Mouse (Mus musculus): ENCODE measurements around the gene Kiz. TPM values are rescaled to one million over a fixed set of nuclear protein-coding genes. Genes with fewer than 3 reads are reported as not detected.

The Kiz gene
- polyA plus RNA-seq, 1 experiment from 2014 or later: 22.3 TPM

DNA sequence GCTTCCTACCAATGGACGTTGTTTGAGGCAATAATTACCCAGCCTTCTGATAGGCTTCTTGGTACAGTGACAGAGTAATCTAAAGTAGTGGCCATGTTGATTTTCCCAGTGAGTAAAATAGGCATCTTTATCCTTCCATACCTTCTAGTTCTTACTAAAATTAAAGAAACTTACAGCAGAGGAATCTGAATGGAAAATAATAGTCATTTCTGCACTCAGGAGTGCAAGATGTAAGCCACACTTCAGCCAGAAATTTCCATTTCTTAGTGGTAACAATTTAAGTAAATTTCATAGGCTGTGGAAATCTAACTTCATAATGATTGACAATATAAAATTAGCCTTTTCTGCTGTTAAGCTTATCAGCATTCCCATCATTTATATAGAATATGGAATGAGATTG, 69.6 kb downstream of the Kiz start:
- Histone ChIP-seq H3K27ac (ENCODE audit: low read depth, low read length) (no peak overlapping the region), H3K27me3 (replicated peaks; ENCODE audit: control insufficient read depth, insufficient read depth, low read length) (no peaks in the 10 kb centered on the region), H3K4me2 (no peak overlapping the region), H3K4me3 (ENCODE audit: low read depth, low read length) (no peak overlapping the region), H3K4me1 (replicated peaks; ENCODE audit: control insufficient read depth, insufficient read depth, low read length) (0 out of 2 replicates have a peak, but pooled peaks cover 3% of the 10 kb centered on the region), H3K36me3 (ENCODE audit: control insufficient read depth, insufficient read depth, low read length) (no peaks in the 10 kb centered on the region), H3K9me3 (ENCODE audit: control insufficient read depth, low read length) (no peaks in the 10 kb centered on the region), H3K9ac (ENCODE audit: low read depth, low read length) (no peak overlapping the region)
- 90% methylated on average over 1 of the region's 1 CpGs for WGBS
- ATAC-seq (replicated peaks; ENCODE audit: low FRiP score): no peak
- no peak for DNase-seq (ENCODE audit: low spot score)

DNA sequence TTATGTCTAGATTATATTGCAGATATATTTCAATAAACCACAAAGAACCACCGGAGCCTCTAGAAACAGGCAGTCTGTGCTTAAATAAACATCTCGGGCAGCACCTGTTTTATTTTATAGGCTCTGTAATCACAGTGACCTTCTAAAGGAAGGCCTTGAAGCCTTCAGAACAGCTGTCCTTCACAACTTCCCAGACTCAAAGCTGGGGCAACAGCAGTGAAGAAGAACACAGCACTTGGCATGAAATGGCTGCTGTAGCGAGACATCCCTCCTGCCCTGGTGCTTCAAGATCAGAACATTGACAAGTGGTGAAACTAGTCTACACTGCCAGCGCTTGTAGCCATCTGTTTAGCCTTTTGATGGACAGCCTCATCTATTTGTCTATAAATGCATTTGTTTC, 70.2 kb downstream of the Kiz start:
- Histone ChIP-seq H3K4me1 (replicated peaks; ENCODE audit: control insufficient read depth, insufficient read depth, low read length) (no peaks in the 10 kb centered on the region), H3K27ac (ENCODE audit: low read depth, low read length) (no peak overlapping the region), H3K4me3 (ENCODE audit: low read depth, low read length) (no peak overlapping the region), H3K36me3 (ENCODE audit: control insufficient read depth, insufficient read depth, low read length) (no peaks in the 10 kb centered on the region), H3K4me2 (no peak overlapping the region), H3K9ac (ENCODE audit: low read depth, low read length) (no peak overlapping the region), H3K9me3 (ENCODE audit: control insufficient read depth, low read length) (no peaks in the 10 kb centered on the region), H3K27me3 (replicated peaks; ENCODE audit: control insufficient read depth, insufficient read depth, low read length) (no peaks in the 10 kb centered on the region)
- 88% methylated on average over 4 of the region's 4 CpGs for WGBS
- ATAC-seq (replicated peaks; ENCODE audit: low FRiP score): no peak
- no peak for DNase-seq (ENCODE audit: low spot score)

DNA sequence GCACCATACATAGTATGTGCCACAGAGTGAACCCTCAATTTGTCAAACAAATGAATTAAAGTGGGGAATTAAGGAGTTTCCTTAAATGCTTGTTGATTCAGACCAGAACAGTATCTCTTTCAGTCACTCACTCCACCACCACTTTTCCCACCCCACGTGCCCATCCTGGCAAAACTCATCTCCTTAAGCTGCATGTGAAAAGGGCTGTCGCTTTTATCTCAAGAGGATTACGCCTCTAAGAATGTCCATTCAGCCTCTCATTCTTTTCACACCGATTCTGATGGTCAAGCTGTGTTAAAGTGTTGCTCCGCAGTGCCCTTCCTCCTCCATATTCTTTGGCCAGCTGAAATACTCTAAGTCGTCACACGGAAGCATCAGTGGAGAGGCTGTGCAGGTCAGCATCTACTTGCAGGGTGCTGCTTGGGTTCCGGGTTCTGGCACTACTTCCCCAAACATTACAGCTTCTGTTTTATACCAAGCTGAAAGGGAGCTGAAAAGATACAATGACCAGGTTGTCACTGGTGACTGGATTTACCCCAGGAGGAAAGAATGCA, 92.6 kb downstream of the Kiz start:
- Histone ChIP-seq H3K4me1 (replicated peaks; ENCODE audit: control insufficient read depth, insufficient read depth, low read length) (no peaks in the 10 kb centered on the region), H3K9me3 (ENCODE audit: control insufficient read depth, low read length) (no peaks in the 10 kb centered on the region), H3K4me2 (no peak overlapping the region), H3K27ac (ENCODE audit: low read depth, low read length) (no peak overlapping the region), H3K4me3 (ENCODE audit: low read depth, low read length) (no peak overlapping the region), H3K9ac (ENCODE audit: low read depth, low read length) (no peak overlapping the region), H3K27me3 (replicated peaks; ENCODE audit: control insufficient read depth, insufficient read depth, low read length) (no peaks in the 10 kb centered on the region), H3K36me3 (ENCODE audit: control insufficient read depth, insufficient read depth, low read length) (no peaks in the 10 kb centered on the region)
- ATAC-seq (replicated peaks; ENCODE audit: low FRiP score) (no peak), DNase-seq (ENCODE audit: low spot score) (no peak)
- WGBS: 50% methylated on average over 8 of the region's 8 CpGs

DNA sequence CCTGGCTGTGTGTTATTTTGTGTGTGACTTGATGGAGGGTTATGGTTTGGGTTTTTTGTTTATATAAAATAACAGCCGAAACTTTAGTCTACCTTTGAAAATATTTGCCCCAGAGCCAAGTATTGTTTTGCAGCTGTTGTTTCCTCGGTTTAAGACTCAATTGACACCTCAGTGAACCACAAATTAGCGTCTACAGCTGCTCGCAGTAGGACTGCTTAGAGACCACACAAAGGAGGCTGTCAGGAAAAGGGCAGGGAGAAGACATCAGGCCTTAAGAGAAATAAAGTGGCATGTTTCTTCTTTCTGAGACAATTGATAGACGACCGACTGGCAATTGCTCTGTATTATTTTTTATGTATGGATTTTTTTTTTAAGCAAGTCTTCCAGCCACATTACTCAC, 100.7 kb downstream of the Kiz start:
- ATAC-seq (replicated peaks; ENCODE audit: low FRiP score) (no peak), DNase-seq (ENCODE audit: low spot score) (no peak)
- Histone ChIP-seq H3K9ac (ENCODE audit: low read depth, low read length) (no peak overlapping the region), H3K36me3 (ENCODE audit: control insufficient read depth, insufficient read depth, low read length) (no peaks in the 10 kb centered on the region), H3K4me3 (ENCODE audit: low read depth, low read length) (no peak overlapping the region), H3K4me1 (replicated peaks; ENCODE audit: control insufficient read depth, insufficient read depth, low read length) (no peaks in the 10 kb centered on the region), H3K27me3 (replicated peaks; ENCODE audit: control insufficient read depth, insufficient read depth, low read length) (no peaks in the 10 kb centered on the region), H3K27ac (ENCODE audit: low read depth, low read length) (no peak overlapping the region), H3K4me2 (no peak overlapping the region), H3K9me3 (ENCODE audit: control insufficient read depth, low read length) (no peaks in the 10 kb centered on the region)
- 66% methylated on average over 6 of the region's 6 CpGs for WGBS

DNA sequence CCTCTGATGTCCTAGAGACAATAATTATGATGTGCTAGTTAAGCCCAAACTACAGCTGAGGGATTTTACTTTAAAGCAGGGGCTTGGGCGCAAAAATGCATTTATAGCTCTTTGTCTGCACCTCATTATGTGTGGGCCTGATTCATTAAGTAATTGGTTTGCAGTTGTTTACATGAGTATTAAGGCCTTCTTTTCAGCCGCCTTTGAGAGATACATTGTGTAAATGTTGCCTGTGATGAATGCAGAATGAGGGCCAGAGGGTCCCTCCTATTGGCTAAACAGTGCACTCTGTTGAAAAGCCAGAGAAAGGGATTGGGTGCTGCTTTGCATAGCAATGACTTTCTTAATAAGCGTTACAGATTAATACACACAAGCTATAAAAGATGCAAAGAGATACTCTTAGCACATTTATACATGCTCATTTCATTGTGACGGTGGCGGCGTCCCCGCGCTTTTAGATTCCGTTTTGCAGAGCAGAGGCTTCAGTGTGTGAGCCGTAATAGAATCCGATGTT, 102.8 kb downstream of the Kiz start:
- H3K4me2 ChIP-seq: peak overlapping the region; percentile 54
- no peaks in the 10 kb centered on the region for H3K9me3 ChIP-seq (ENCODE audit: control insufficient read depth, low read length)
- no peak overlapping the region for H3K9ac ChIP-seq (ENCODE audit: low read depth, low read length)
- no peak for DNase-seq (ENCODE audit: low spot score)
- H3K27me3 ChIP-seq (replicated peaks; ENCODE audit: control insufficient read depth, insufficient read depth, low read length): no peaks in the 10 kb centered on the region
- H3K4me3 ChIP-seq (ENCODE audit: low read depth, low read length): no peak overlapping the region
- H3K27ac ChIP-seq (ENCODE audit: low read depth, low read length): no peak overlapping the region
- no peaks in the 10 kb centered on the region for H3K4me1 ChIP-seq (replicated peaks; ENCODE audit: control insufficient read depth, insufficient read depth, low read length)
- 53% methylated on average over 11 of the region's 11 CpGs for WGBS
- no peak for ATAC-seq (replicated peaks; ENCODE audit: low FRiP score)
- no peaks in the 10 kb centered on the region for H3K36me3 ChIP-seq (ENCODE audit: control insufficient read depth, insufficient read depth, low read length)

DNA sequence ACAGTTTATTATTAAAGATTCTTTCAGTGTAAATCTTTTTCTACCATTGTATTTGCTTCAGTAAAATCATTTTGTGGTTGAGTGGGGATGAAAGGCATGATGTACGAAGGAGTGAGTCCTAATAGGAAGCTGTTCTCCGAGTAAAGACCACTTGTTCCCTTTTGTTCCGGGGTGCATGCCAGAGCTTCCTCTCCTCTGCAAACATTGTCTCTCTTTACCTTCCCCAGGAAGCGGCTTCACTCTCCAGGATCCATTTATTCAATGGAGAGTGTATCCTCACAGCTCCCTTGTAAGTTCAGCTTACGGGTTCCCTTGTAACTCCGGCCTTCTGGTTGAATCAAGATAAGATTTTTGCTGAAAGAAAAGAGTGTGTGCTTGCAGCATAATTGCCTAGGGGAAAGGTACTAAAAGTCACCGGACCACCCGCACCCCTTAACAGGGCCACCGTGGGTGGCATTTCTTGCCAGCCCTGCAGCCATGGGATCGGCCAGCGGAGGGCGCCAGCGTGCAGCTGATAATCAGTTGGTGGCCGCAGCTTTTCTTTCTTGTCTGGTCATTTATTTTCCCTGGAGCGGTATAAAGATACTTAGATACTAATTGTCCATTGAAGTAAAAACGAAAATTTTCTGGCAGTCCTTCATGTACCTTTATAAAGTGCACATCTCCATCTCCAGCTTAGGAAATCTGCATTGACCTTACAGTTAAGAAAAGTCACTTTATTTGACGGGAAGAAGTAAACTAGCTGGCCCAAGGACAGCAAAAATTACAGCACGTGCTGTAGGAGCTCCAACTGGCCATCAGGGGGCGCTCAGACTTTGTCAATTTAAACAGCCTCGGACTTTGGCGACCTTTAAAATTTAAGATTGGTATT, 103.5 kb downstream of the Kiz start:
- peaks cover 2% of the 10 kb centered on the region; the same call in 1 of the 2 replicates for H3K36me3 ChIP-seq (ENCODE audit: control insufficient read depth, insufficient read depth, low read length)
- peak overlapping the region; percentile 54 for H3K4me2 ChIP-seq
- peak; percentile 79 for DNase-seq (ENCODE audit: low spot score)
- 0 out of 2 replicates have a peak overlapping the region, but pooled peaks have one; percentile 14 for H3K4me3 ChIP-seq (ENCODE audit: low read depth, low read length)
- no peaks in the 10 kb centered on the region for H3K27me3 ChIP-seq (replicated peaks; ENCODE audit: control insufficient read depth, insufficient read depth, low read length)
- 4% methylated on average over 21 of the region's 21 CpGs for WGBS
- no peak overlapping the region for H3K27ac ChIP-seq (ENCODE audit: low read depth, low read length)
- ATAC-seq (replicated peaks; ENCODE audit: low FRiP score): peak; percentile 79
- H3K4me1 ChIP-seq (replicated peaks; ENCODE audit: control insufficient read depth, insufficient read depth, low read length): no peaks in the 10 kb centered on the region
- H3K9ac ChIP-seq (ENCODE audit: low read depth, low read length): no peak overlapping the region
- peaks cover 2% of the 10 kb centered on the region; the same call in 1 of the 2 replicates for H3K9me3 ChIP-seq (ENCODE audit: control insufficient read depth, low read length)

DNA sequence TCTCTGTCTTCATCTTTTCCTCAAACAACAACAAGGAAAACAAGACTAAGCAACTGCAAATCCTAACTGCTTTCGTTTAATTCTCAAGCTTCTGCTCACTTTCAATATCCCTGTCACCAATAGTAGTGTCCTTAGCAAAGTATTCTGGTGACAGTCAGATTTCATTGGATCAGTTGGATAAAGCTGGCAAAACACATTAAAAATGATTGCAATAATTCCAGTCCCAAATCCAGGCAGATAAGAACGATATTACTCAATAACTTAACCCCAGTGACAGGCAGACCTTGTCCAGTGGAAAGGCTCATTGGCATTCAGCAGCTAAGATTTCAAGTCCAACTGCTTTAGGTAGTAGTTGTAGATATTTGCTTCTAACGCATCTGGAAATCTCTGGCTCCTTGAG, 119.4 kb downstream of the Kiz start:
- Histone ChIP-seq H3K9me3 (ENCODE audit: control insufficient read depth, low read length) (no peaks in the 10 kb centered on the region), H3K4me3 (ENCODE audit: low read depth, low read length) (no peak overlapping the region), H3K4me2 (no peak overlapping the region), H3K27ac (ENCODE audit: low read depth, low read length) (no peak overlapping the region), H3K36me3 (ENCODE audit: control insufficient read depth, insufficient read depth, low read length) (no peaks in the 10 kb centered on the region), H3K9ac (ENCODE audit: low read depth, low read length) (no peak overlapping the region), H3K4me1 (replicated peaks; ENCODE audit: control insufficient read depth, insufficient read depth, low read length) (no peaks in the 10 kb centered on the region), H3K27me3 (replicated peaks; ENCODE audit: control insufficient read depth, insufficient read depth, low read length) (no peaks in the 10 kb centered on the region)
- no peak for DNase-seq (ENCODE audit: low spot score)
- 73% methylated on average over 3 of the region's 3 CpGs for WGBS
- ATAC-seq (replicated peaks; ENCODE audit: low FRiP score): no peak

GRCm38 (mm10) chr2:146975453-146976028, 119.9 kb downstream of the Kiz start:
- no peaks in the 10 kb centered on the region for H3K27me3 ChIP-seq (replicated peaks; ENCODE audit: control insufficient read depth, insufficient read depth, low read length)
- DNase-seq (ENCODE audit: low spot score) (no peak), ATAC-seq (replicated peaks; ENCODE audit: low FRiP score) (no peak)
- whole genome bisulfite sequencing: 65% methylated on average over 3 of the region's 3 CpGs
- no peak overlapping the region for H3K27ac ChIP-seq (ENCODE audit: low read depth, low read length)
- H3K9me3 ChIP-seq (ENCODE audit: control insufficient read depth, low read length): no peaks in the 10 kb centered on the region
- H3K4me1 ChIP-seq (replicated peaks; ENCODE audit: control insufficient read depth, insufficient read depth, low read length): no peaks in the 10 kb centered on the region
- no peak overlapping the region for H3K4me2 ChIP-seq
- no peak overlapping the region for H3K9ac ChIP-seq (ENCODE audit: low read depth, low read length)
- no peaks in the 10 kb centered on the region for H3K36me3 ChIP-seq (ENCODE audit: control insufficient read depth, insufficient read depth, low read length)
- H3K4me3 ChIP-seq (ENCODE audit: low read depth, low read length): no peak overlapping the region

Data from liver, embryonic 11.5 days (tissue).